Mouse (Mus musculus) liver, embryonic 14.5 days (tissue): ENCODE measurements around the gene Prlr. TPM values are rescaled to one million over a fixed set of nuclear protein-coding genes. Genes with fewer than 3 reads are reported as not detected.

Source experiments
- ATAC-seq: fragments of 200-750 bp; cut with Nextera tagmentation; 2 replicates; pipeline ENCODE4 v1.8.0; 2017; ENCODE audit warnings: moderate number of reproducible peaks, mild to moderate bottlenecking, moderate library complexity; ENCODE audit not compliant: insufficient read depth
- DNase-seq, 3 experiments: peaks; one replicate each; pipeline ENCODE4 v3.0.0-alpha.2; 2012 to 2013; ENCODE audit warnings: low read depth in 3 of 3, low spot score in 3 of 3
- H3K27ac ChIP-seq: fragments of 300-500 bp; sonication (generic); 2 replicates; pipeline ENCODE4 v1.5.1; 2014; ENCODE audit warnings: moderate library complexity, mild to moderate bottlenecking, control low read depth, inconsistent platforms
- H3K27me3 ChIP-seq: fragments of 300-500 bp; sonication (generic); 2 replicates; pipeline ENCODE4 v1.6.1; 2014; ENCODE audit warnings: mild to moderate bottlenecking, low read length, moderate library complexity; ENCODE audit not compliant: control insufficient read depth, insufficient read depth
- H3K36me3 ChIP-seq: fragments of 300-500 bp; sonication (generic); replicated peaks from 2 replicates; pipeline ENCODE4 v1.6.1; 2014; ENCODE audit warnings: low read depth; ENCODE audit not compliant: control insufficient read depth, insufficient read depth
- H3K4me1 ChIP-seq, 2 experiments: fragments of 200-500 bp in 1 of 2; fragments of 300-500 bp in 1 of 2; sonication (generic) in 1 of 2; replicated peaks; 2 replicates each; pipeline ENCODE4 v1.6.1; 2012 to 2014; ENCODE audit warnings: antibody characterized with exemption in 1 of 2, inconsistent platforms in 1 of 2, low read length in 1 of 2; ENCODE audit not compliant: control insufficient read depth in 2 of 2, insufficient read depth in 2 of 2
- H3K4me2 ChIP-seq: fragments of 300-500 bp; sonication (generic); 2 replicates; pipeline ENCODE4 v1.6.1; 2014; ENCODE audit warnings: low read depth, mild to moderate bottlenecking, control low read depth, moderate library complexity
- H3K4me3 ChIP-seq, 2 experiments: fragments of 200-500 bp in 1 of 2; fragments of 300-500 bp in 1 of 2; sonication (generic) in 1 of 2; 2 replicates each; pipeline ENCODE4 v1.5.1; 2012 to 2014; ENCODE audit warnings: low read depth in 2 of 2, low read length in 2 of 2, mild to moderate bottlenecking in 2 of 2, control low read depth in 1 of 2, inconsistent platforms in 1 of 2, moderate library complexity in 1 of 2; ENCODE audit not compliant: insufficient read depth in 1 of 2
- H3K9ac ChIP-seq: fragments of 300-500 bp; sonication (generic); replicated peaks from 2 replicates; pipeline ENCODE4 v1.6.1; 2014; ENCODE audit warnings: mild to moderate bottlenecking, control low read depth, moderate library complexity
- H3K9me3 ChIP-seq: fragments of 300-500 bp; sonication (generic); 2 replicates; pipeline ENCODE4 v1.6.1; 2016; ENCODE audit warnings: low read length, mixed read lengths; ENCODE audit not compliant: control insufficient read depth
- CTCF ChIP-seq: IDR thresholded peaks from 2 replicates; pipeline ENCODE4 v1.5.1; 2016; ENCODE audit warnings: antibody characterized with exemption, low read depth, control low read depth
- EP300 ChIP-seq: IDR thresholded peaks from 2 replicates; pipeline ENCODE4 v1.6.1; 2016; ENCODE audit warnings: antibody characterized with exemption, low read depth
- WGBS: fragments of 180-500 bp; shearing (Covaris S2); extraction: QIAGEN DNeasy Blood & Tissue Kit; methylation state at CpG from one replicate; pipeline ENCODE4 v1.1.7; 2014; ENCODE audit not compliant: insufficient replicate concordance; 5-methylcytosine and 5-hydroxymethylcytosine counted together
- polyA plus RNA-seq, 2 experiments: library from polyadenylated mRNA; depleted of rRNA in 1 of 2; stranded (reverse) in 1 of 2; unstranded in 1 of 2; fragments of >200 nt; fragmentation: Nextera tagmentation in 1 of 2; extraction: Ambion mirVana in 1 of 2; gene quantifications; 2 replicates each; pipeline versions ENCODE4 v1.2.1 to v1.2.3; 2012 to 2014

The Prlr gene
- polyA plus RNA-seq, 2 experiments, result under 0.01 to 0.04 TPM

GRCm38 (mm10) chr15:10238454-10238853 is 61.4 kb downstream of the Prlr start:
- Histone ChIP-seq H3K9me3 (no peaks in the 10 kb centered on the region), H3K36me3 (no peaks in the 10 kb centered on the region)
- 77% methylated on average over 8 of the region's 8 CpGs for WGBS

DNA sequence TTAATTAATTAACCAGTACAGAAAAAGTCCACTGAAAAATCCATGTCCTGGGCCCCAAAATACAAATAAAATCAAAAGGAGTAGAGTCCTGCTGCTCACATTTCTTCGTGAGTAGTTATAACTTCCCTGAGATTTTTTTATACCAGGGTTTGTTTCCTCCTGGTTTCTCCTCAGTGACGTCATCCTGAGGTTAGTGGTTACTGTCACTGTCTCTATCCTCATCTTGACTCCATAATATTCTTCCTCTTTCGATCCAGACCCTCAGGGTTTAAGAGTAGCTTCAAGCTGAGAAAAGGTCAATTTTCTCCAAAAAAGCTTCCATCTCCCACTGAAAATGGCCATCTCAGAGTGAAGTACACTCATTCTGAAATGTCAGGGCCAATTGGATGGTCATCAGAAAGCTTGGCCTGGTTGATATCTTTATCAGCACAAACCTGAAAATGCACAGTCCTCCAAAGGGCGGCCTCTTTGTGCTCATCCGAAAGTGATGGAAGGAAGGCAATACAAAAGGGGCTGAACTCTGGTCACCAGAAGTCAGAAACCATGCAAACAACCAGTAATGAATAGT is 63.3 kb downstream of the Prlr start:
- no peaks in the 10 kb centered on the region for H3K9me3 ChIP-seq
- no peak overlapping the region for H3K4me3 ChIP-seq
- no peaks in the 10 kb centered on the region for H3K4me1 ChIP-seq
- no peaks in the 10 kb centered on the region for H3K36me3 ChIP-seq
- H3K4me2 ChIP-seq, result no peak overlapping the region
- no peak overlapping the region for H3K27ac ChIP-seq
- no peak overlapping the region for H3K9ac ChIP-seq
- DNase-seq (no peak), ATAC-seq (no peak)
- no peaks in the 10 kb centered on the region for H3K27me3 ChIP-seq
- 37% methylated on average over 5 of the region's 5 CpGs for WGBS
- TF ChIP-seq EP300 (no peak), CTCF (no peak)

More at GRCm38 (mm10) chr15:10238454-10238853, 61.4 kb downstream of the Prlr start:
- ATAC-seq, result no peak
- Histone ChIP-seq H3K27me3 (no peaks in the 10 kb centered on the region), H3K4me3 (no peak overlapping the region), H3K4me2 (no peak overlapping the region), H3K27ac (no peak overlapping the region), H3K4me1 (no peaks in the 10 kb centered on the region), H3K9ac (no peak overlapping the region)
- TF ChIP-seq EP300 (no peak), CTCF (no peak)
- no peak for DNase-seq

- TF ChIP-seq CTCF (no peak), EP300 (no peak)
- no peak overlapping the region for H3K4me3 ChIP-seq
- DNase-seq, result no peak
These were observed 65.2 kb downstream of the Prlr start for GRCm38 (mm10) chr15:10242250-10242649.

GRCm38 (mm10) chr15:10249285-10249684 is 72.2 kb downstream of the Prlr start:
- H3K27me3 ChIP-seq, result no peaks in the 10 kb centered on the region
- no peaks in the 10 kb centered on the region for H3K9me3 ChIP-seq
- no peak overlapping the region for H3K4me3 ChIP-seq
- no peaks in the 10 kb centered on the region for H3K36me3 ChIP-seq
- no peak for TF ChIP-seq EP300
- no peak for TF ChIP-seq CTCF
- ATAC-seq (no peak), DNase-seq (no peak)
- WGBS, result 57% methylated on average over 4 of the region's 4 CpGs
- no peak overlapping the region for H3K4me2 ChIP-seq
- no peak overlapping the region for H3K9ac ChIP-seq
- H3K27ac ChIP-seq, result no peak overlapping the region
- H3K4me1 ChIP-seq, result no peaks in the 10 kb centered on the region

More at GRCm38 (mm10) chr15:10242250-10242649, 65.2 kb downstream of the Prlr start:
- Histone ChIP-seq H3K4me1 (no peaks in the 10 kb centered on the region), H3K9ac (no peak overlapping the region), H3K27me3 (no peaks in the 10 kb centered on the region), H3K9me3 (no peaks in the 10 kb centered on the region), H3K4me2 (no peak overlapping the region), H3K27ac (no peak overlapping the region), H3K36me3 (no peaks in the 10 kb centered on the region)
- ATAC-seq, result no peak

GRCm38 (mm10) chr15:10250784-10251183 is 73.7 kb downstream of the Prlr start:
- no peaks in the 10 kb centered on the region for H3K36me3 ChIP-seq
- ATAC-seq, result no peak
- H3K27ac ChIP-seq, result no peak overlapping the region
- H3K4me3 ChIP-seq, result no peak overlapping the region
- H3K9ac ChIP-seq, result no peak overlapping the region
- H3K4me1 ChIP-seq, result no peaks in the 10 kb centered on the region
- TF ChIP-seq EP300, result no peak
- TF ChIP-seq CTCF, result no peak
- H3K27me3 ChIP-seq, result no peaks in the 10 kb centered on the region
- DNase-seq, result no peak
- H3K9me3 ChIP-seq, result no peaks in the 10 kb centered on the region
- 47% methylated on average over 6 of the region's 6 CpGs for whole genome bisulfite sequencing
- H3K4me2 ChIP-seq, result no peak overlapping the region
